Mouse (Mus musculus): ENCODE data around the gene Fgf5. TPM values are rescaled to one million over a fixed set of nuclear protein-coding genes. Genes with fewer than 3 reads are reported as not detected.

Fgf5 gene
- polyA plus RNA-seq, 1 experiment from 2014 or later: 0.88 TPM

GRCm38 (mm10) chr5:98245303-98245702 is 8.7 kb upstream of the Fgf5 start:
- Histone ChIP-seq H3K4me1 (ENCODE audit: insufficient read depth) (no peaks in the 10 kb centered on the region), H3K9me3 (ENCODE audit: low read depth, low read length) (no peaks in the 10 kb centered on the region), H3K9ac (no peak overlapping the region), H3K36me3 (ENCODE audit: insufficient read depth) (no peaks in the 10 kb centered on the region), H3K4me3 (ENCODE audit: low read depth, low read length) (no peak overlapping the region), H3K27ac (ENCODE audit: low read depth) (no peak overlapping the region), H3K4me2 (no peak overlapping the region), H3K27me3 (ENCODE audit: insufficient read depth, low read length) (no peaks in the 10 kb centered on the region)
- no peak for TF ChIP-seq CTCF (IDR thresholded peaks at IDR 0.05; ENCODE audit: low read depth)
- DNase-seq (no peak), ATAC-seq (ENCODE audit: insufficient read depth) (no peak)
- 49% methylated on average over 8 of the region's 8 CpGs for WGBS

GRCm38 (mm10) chr5:98245976-98246375 is 8.0 kb upstream of the Fgf5 start:
- no peaks in the 10 kb centered on the region for H3K27me3 ChIP-seq (ENCODE audit: insufficient read depth, low read length)
- H3K4me3 ChIP-seq (ENCODE audit: low read depth, low read length): no peak overlapping the region
- H3K9ac ChIP-seq: no peak overlapping the region
- H3K4me1 ChIP-seq (ENCODE audit: insufficient read depth): no peaks in the 10 kb centered on the region
- 42% methylated on average over 4 of the region's 4 CpGs for WGBS
- H3K4me2 ChIP-seq: no peak overlapping the region
- H3K36me3 ChIP-seq (ENCODE audit: insufficient read depth): no peaks in the 10 kb centered on the region
- no peak for TF ChIP-seq CTCF (IDR thresholded peaks at IDR 0.05; ENCODE audit: low read depth)
- no peak for ATAC-seq (ENCODE audit: insufficient read depth)
- H3K27ac ChIP-seq (ENCODE audit: low read depth): no peak overlapping the region
- DNase-seq: no peak
- H3K9me3 ChIP-seq (ENCODE audit: low read depth, low read length): no peaks in the 10 kb centered on the region

DNA sequence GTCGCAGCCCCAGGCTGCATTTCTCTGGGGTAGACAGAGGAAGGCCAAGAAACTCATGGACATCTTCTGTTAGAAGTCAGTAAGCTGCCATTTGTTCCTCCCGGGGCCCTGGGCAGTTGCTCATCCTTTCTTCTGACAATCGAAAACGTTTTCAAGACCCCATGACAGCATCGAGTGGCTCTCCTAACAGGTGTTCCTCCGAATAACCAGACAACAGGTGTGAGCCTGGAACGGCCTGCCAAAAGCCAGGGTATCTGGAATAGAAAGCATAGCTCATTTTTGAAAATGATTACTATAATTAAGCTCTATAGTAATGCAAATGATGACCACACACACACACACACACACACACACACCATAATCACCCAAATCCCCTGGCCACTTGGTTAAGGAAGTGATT is 7.2 kb upstream of the Fgf5 start:
- H3K27ac ChIP-seq (ENCODE audit: low read depth): no peak overlapping the region
- no peak overlapping the region for H3K4me2 ChIP-seq
- H3K36me3 ChIP-seq (ENCODE audit: insufficient read depth): no peaks in the 10 kb centered on the region
- 70% methylated on average over 7 of the region's 7 CpGs for WGBS
- H3K9me3 ChIP-seq (ENCODE audit: low read depth, low read length): no peaks in the 10 kb centered on the region
- no peaks in the 10 kb centered on the region for H3K4me1 ChIP-seq (ENCODE audit: insufficient read depth)
- ATAC-seq (ENCODE audit: insufficient read depth): no peak
- H3K27me3 ChIP-seq (ENCODE audit: insufficient read depth, low read length): 0 out of 2 replicates have a peak, but pooled peaks cover 3% of the 10 kb centered on the region
- no peak overlapping the region for H3K9ac ChIP-seq
- TF ChIP-seq CTCF (IDR thresholded peaks at IDR 0.05; ENCODE audit: low read depth): no peak
- H3K4me3 ChIP-seq (ENCODE audit: low read depth, low read length): no peak overlapping the region
- no peak for DNase-seq

- WGBS: 56% methylated on average over 2 of the region's 2 CpGs
- DNase-seq: no peak
- H3K4me2 ChIP-seq: no peak overlapping the region
These were observed 6.5 kb upstream of the Fgf5 start for GRCm38 (mm10) chr5:98247516-98247915.

DNA sequence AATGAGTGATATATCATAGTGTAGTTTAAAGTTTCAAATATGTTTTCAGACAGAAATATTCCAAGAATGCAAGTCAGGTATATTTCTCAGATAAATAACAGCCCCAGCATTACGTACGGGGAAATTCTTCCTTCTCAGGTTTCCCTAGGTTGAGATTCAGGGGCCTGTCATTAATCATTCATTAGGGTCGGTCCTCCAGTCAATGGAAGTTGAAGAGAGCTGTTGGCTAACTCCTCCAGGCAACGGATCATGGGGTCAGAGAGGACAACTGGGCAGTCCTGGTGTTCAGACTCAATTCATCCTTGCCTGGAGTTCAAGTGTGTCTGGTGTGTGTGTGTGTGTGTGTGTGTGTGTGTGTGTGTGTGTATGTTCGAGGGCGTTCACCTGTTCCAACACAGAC is 837 bp upstream of the Fgf5 start:
- WGBS: 15% methylated on average over 6 of the region's 6 CpGs
- Histone ChIP-seq H3K36me3 (ENCODE audit: insufficient read depth) (no peaks in the 10 kb centered on the region), H3K27me3 (ENCODE audit: insufficient read depth, low read length) (peaks cover 59% of the 10 kb centered on the region), H3K4me3 (ENCODE audit: low read depth, low read length) (no peak overlapping the region), H3K9me3 (ENCODE audit: low read depth, low read length) (no peaks in the 10 kb centered on the region), H3K9ac (no peak overlapping the region), H3K4me2 (peak overlapping the region; percentile 100; the same call in 1 of the 2 replicates), H3K4me1 (ENCODE audit: insufficient read depth) (no peaks in the 10 kb centered on the region), H3K27ac (ENCODE audit: low read depth) (no peak overlapping the region)
- DNase-seq (no peak), ATAC-seq (ENCODE audit: insufficient read depth) (0 out of 2 replicates have a peak, but pooled peaks have one; percentile 13)
- TF ChIP-seq CTCF (IDR thresholded peaks at IDR 0.05; ENCODE audit: low read depth): no peak

More at GRCm38 (mm10) chr5:98247516-98247915, 6.5 kb upstream of the Fgf5 start:
- H3K9ac ChIP-seq: no peak overlapping the region
- H3K9me3 ChIP-seq (ENCODE audit: low read depth, low read length): no peaks in the 10 kb centered on the region
- H3K27me3 ChIP-seq (ENCODE audit: insufficient read depth, low read length): peaks cover 7% of the 10 kb centered on the region; the same call in 1 of the 2 replicates
- no peak for TF ChIP-seq CTCF (IDR thresholded peaks at IDR 0.05; ENCODE audit: low read depth)
- H3K4me3 ChIP-seq (ENCODE audit: low read depth, low read length): no peak overlapping the region
- H3K4me1 ChIP-seq (ENCODE audit: insufficient read depth): no peaks in the 10 kb centered on the region
- H3K27ac ChIP-seq (ENCODE audit: low read depth): no peak overlapping the region
- ATAC-seq (ENCODE audit: insufficient read depth): peak; percentile 35; the same call in 1 of the 2 replicates
- no peaks in the 10 kb centered on the region for H3K36me3 ChIP-seq (ENCODE audit: insufficient read depth)

- no peak overlapping the region for H3K27ac ChIP-seq (ENCODE audit: low read depth)
- H3K4me2 ChIP-seq: 0 out of 2 replicates have a peak overlapping the region, but pooled peaks have one; percentile 18
- 5% methylated on average over 12 of the region's 12 CpGs for WGBS
- no peaks in the 10 kb centered on the region for H3K9me3 ChIP-seq (ENCODE audit: low read depth, low read length)
- no peaks in the 10 kb centered on the region for H3K4me1 ChIP-seq (ENCODE audit: insufficient read depth)
- no peak overlapping the region for H3K9ac ChIP-seq
- no peak for TF ChIP-seq CTCF (IDR thresholded peaks at IDR 0.05; ENCODE audit: low read depth)
- no peaks in the 10 kb centered on the region for H3K36me3 ChIP-seq (ENCODE audit: insufficient read depth)
- H3K27me3 ChIP-seq (ENCODE audit: insufficient read depth, low read length): peaks cover 59% of the 10 kb centered on the region
- no peak for ATAC-seq (ENCODE audit: insufficient read depth)
- no peak for DNase-seq
- no peak overlapping the region for H3K4me3 ChIP-seq (ENCODE audit: low read depth, low read length)
These were observed 1.2 kb downstream of the Fgf5 start for GRCm38 (mm10) chr5:98255176-98255575.

GRCm38 (mm10) chr5:98255760-98256490 is 1.9 kb downstream of the Fgf5 start:
- H3K9ac ChIP-seq: no peak overlapping the region
- DNase-seq: no peak
- H3K36me3 ChIP-seq (ENCODE audit: insufficient read depth): no peaks in the 10 kb centered on the region
- no peaks in the 10 kb centered on the region for H3K4me1 ChIP-seq (ENCODE audit: insufficient read depth)
- no peak overlapping the region for H3K27ac ChIP-seq (ENCODE audit: low read depth)
- H3K4me3 ChIP-seq (ENCODE audit: low read depth, low read length): no peak overlapping the region; the same call in 1 of the 2 replicates
- ATAC-seq (ENCODE audit: insufficient read depth): no peak
- peak overlapping the region; percentile 18; the same call in 1 of the 2 replicates for H3K4me2 ChIP-seq
- H3K27me3 ChIP-seq (ENCODE audit: insufficient read depth, low read length): peaks cover 59% of the 10 kb centered on the region
- no peaks in the 10 kb centered on the region for H3K9me3 ChIP-seq (ENCODE audit: low read depth, low read length)
- 8% methylated on average over 18 of the region's 18 CpGs for WGBS
- TF ChIP-seq CTCF (IDR thresholded peaks at IDR 0.05; ENCODE audit: low read depth): no peak
